Mouse (Mus musculus): ENCODE results near the gene Ddn.

Gene Ddn

GRCm38 (mm10) chr15:98809390-98809789 lies at the start of gene Ddn:
Gene Ddn (minus strand): TSS chr15:98809490.
- no peak for DNase-seq (ENCODE audit: low spot score in 2 of 2)

GRCm38 (mm10) chr15:98854214-98854613 lies 44.9 kb upstream of the Ddn start:
- DNase-seq (ENCODE audit: low spot score in 2 of 2): no peak

GRCm38 (mm10) chr15:98853161-98853937 lies 44.1 kb upstream of the Ddn start:
- DNase-seq (ENCODE audit: low spot score in 2 of 2): no peak

GRCm38 (mm10) chr15:98852733-98853132 lies 43.4 kb upstream of the Ddn start:
- DNase-seq (ENCODE audit: low spot score in 2 of 2): no peak

GRCm38 (mm10) chr15:98852071-98852470 lies 42.8 kb upstream of the Ddn start:
- no peak for DNase-seq (ENCODE audit: low spot score in 2 of 2)

GRCm38 (mm10) chr15:98851229-98851818 lies 42.0 kb upstream of the Ddn start:
- no peak for DNase-seq (ENCODE audit: low spot score in 2 of 2)

DNA sequence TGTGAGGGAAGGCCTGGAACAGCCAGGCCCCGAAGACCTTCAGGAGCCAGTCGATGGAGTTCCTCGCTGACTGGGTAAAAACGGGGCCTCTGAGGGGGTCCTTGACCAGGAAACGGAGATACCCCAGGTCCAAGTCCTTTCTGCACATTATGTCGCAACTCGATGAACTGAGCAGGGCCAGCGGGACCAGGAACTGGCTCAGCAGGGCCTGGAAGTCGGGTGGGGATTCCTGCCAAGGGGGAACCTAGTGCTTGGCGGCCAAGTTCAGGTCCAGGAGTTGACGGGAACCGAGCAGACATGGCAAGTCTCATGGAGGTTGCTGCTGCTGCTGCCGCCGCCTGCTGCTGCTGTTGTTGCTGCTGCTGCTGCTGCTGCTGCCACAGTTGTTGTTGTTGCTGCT lies 41.4 kb upstream of the Ddn start:
- DNase-seq (ENCODE audit: low spot score in 2 of 2): no peak

DNA sequence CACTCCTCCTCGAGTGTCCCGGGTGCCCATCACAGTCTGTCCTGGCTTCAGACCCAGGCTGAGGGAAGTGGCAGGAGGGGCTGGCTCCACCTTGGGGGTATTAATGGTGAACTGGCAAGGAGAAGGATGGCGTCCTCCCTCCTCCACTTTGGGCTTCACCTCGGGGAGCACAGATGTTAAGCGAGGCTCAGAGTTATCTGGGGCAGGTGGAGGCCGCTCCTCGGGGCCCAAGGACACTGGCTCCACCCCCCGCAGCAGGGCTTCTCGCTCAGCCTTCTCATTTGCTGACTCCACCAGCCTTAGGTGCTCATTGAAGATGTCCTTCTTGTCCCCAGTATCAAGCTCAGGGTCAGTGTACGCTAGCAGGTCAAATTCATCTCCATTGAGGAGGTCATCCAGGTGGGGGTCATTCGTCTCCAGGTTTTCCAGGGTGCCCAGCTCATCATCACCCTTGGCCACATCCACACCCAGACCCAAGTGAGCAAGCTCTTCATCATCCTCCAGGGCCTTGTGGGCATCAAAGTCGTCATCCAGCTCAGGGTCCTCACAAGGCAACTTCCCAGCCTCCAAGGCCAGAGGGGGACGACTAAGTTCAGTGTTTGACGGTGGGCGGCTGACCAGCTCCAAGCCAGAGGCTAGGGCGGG lies 40.8 kb upstream of the Ddn start:
- no peak for DNase-seq (ENCODE audit: low spot score in 2 of 2)

DNA sequence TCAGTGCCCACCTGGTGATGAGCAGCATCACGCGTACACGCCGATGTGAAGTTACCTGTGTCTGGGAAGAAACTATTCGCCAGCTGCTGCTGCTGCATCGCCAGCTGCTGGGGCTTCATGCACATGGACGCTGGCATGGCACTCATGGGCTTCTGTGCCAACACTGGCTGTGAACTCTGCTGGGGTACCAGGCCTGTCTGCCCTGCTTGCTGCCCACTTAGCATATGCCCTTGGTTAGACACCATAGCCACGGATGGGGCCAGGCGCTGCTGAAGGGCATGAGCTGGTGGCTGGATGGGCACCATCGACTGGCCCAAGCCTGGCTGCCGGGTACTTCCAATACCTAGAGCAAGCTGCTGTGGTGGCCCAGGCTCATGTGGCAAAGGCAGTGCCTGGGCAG lies 39.9 kb upstream of the Ddn start:
- no peak for DNase-seq (ENCODE audit: low spot score in 2 of 2)

- no peak for DNase-seq (ENCODE audit: low spot score in 2 of 2)
Measured at GRCm38 (mm10) chr15:98846140-98846539, 36.9 kb upstream of the Ddn start.

DNA sequence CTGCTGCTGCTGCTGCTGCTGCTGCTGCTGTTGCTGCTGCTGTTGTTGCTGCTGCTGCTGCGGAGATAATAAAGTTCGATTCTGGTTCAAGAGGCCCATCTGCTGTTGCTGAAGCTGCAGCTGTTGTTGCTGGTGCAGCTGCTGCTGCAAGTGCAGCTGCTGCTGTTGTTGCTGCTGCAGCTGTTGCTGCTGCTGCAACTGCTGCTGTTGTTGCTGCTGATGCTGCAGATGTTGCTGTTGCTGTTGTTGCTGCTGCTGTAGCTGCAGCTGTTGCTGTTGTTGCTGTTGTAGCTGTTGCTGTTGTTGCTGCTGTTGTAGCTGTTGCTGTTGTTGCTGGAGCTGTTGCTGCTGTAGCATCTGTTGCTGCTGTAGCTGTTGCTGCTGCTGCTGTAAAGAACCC lies 35.9 kb upstream of the Ddn start:
- DNase-seq (ENCODE audit: low spot score in 2 of 2): no peak

DNA sequence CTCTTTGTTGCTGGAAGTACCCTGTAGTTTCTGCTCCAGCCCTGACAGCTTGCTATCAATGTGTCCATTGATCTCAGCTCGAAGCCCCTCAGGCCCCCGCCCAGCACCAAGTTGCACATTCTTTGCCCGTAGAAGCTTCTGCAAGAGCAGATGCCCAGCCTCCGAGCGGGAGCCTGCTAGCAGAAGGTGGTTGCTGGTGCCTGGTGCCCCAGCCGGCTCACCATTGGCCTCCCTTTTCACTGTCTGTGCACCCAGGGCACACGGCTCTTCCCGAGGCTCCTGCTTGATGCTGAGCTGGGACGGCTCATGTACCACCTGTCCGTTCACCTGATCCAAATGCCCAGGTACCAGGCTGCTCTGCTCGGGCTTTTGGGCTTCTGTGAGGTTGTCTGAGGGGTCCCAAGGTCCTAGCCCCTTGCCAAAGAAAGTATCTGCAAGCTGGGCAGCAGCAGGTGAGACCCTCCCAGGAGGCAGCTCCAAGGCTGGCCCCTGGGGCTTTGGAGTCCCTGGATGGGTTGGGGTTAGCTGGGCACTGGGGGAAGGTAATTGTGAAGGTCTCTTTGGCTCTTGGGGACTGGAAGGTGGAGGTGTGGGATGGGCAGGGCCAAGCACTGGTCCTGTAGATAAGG lies 34.4 kb upstream of the Ddn start:
- no peak for DNase-seq (ENCODE audit: low spot score in 2 of 2)

GRCm38 (mm10) chr15:98839671-98840585 lies 30.6 kb upstream of the Ddn start:
- no peak for DNase-seq (ENCODE audit: low spot score in 2 of 2)

DNA sequence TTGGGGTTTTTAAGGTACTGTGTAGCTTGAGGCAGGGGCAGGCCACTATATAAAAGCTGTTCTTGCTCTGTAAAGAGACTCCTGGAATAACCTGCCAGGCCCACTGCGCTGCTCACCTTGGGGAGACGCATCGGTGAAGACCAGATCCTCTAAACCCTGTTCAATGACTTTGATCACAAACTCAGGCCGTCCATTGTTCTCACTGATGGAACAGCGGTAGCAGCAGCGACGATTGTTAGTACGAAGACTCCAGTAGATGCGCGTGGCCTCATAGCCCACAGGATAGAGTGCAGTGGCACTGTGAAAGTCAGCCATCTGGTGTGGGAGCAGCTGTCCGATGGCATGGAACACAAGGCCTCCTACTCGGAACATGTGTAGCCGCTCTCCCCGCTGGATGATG lies 29.9 kb upstream of the Ddn start:
- DNase-seq (ENCODE audit: low spot score in 2 of 2): no peak

DNA sequence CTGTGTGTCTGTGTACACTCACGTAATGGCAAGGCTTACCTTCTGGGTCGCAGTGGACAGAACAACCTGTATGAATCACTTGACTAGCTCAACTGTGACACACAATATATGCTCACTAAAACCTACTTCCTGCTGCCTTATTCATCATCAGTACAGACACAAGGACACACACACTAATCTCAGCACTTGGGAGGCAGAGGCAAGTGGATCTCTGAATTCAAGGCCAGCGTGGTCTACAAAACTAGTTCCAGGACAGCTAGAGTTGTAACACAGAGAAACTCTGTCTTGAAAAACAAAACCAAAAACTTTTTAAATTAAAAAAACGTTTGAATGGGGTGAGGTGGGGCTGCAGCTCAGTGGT lies 28.4 kb upstream of the Ddn start:
- DNase-seq (ENCODE audit: low spot score in 2 of 2): no peak

GRCm38 (mm10) chr15:98837006-98837742 lies 27.9 kb upstream of the Ddn start:
- DNase-seq (ENCODE audit: low spot score in 2 of 2): no peak

- no peak for DNase-seq (ENCODE audit: low spot score in 2 of 2)
Measured at GRCm38 (mm10) chr15:98835291-98835690, 26.0 kb upstream of the Ddn start.

DNA sequence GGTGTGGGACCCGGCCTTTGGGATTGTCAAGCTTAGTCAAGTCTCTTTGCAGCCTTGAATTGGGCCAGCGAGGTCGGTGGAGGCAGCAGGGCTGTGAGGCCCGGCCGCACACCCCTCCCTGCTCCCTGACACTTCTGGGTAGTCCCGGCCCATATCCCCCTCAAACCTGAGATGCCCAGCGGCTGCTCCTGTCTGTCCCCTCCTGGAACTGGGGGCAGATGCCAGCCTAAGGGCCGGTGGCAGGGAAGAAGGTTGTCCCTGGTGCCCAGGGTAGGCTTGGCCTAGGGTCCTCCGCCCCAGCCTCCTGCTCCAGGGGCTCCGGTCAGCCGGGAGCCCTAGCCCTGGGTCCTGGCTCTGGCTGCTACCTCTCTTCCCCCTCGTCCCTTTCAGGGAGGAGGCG lies 24.8 kb upstream of the Ddn start:
- no peak for DNase-seq (ENCODE audit: low spot score in 2 of 2)

GRCm38 (mm10) chr15:98833281-98833680 lies 24.0 kb upstream of the Ddn start:
- no peak for DNase-seq (ENCODE audit: low spot score in 2 of 2)

DNA sequence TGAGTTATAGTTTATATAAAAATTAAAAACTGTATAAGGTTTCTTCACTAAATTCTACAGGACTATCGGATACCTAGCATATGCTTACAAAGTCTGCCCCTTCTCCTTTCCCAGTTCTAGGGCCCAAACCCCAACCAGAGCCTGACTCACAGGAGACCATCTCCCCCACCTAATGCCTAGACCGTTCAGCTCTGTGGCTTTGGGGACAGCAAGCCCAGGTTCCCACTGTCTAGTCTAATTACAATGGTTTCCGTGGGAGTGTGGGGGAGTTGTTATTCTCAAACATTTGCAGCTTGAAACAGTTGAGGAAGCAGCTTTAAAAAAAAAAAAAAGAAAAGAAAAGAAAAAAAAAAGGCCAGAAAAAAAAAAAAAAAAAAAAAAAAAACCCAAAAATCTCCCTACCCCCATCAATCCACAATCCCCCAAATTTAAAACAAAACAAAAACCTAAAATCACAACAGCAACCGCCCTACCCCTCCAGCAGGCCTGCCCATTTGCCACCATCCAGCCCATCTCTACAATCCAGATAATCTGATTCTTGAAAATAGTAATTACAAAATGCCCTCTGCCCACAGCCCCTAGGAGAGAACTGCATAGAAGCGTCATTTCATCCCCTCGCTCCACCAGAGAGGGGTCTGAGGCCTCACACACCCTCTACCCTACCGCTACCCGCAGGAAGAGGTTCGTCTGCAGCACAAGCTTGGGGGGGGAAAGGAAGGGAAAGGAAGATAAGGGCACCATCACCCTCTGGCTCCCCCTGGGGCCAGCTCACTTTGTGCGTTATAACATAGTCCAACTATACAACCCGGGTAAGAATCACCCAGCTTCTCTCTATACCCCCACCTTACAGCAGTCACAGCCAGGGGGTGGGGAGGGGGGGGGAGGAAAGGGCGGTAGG lies 23.1 kb upstream of the Ddn start:
- no peak for DNase-seq (ENCODE audit: low spot score in 2 of 2)
